Comparison of ENCODE assay signal across 17 mouse cellular contexts in the genomic region with DNA sequence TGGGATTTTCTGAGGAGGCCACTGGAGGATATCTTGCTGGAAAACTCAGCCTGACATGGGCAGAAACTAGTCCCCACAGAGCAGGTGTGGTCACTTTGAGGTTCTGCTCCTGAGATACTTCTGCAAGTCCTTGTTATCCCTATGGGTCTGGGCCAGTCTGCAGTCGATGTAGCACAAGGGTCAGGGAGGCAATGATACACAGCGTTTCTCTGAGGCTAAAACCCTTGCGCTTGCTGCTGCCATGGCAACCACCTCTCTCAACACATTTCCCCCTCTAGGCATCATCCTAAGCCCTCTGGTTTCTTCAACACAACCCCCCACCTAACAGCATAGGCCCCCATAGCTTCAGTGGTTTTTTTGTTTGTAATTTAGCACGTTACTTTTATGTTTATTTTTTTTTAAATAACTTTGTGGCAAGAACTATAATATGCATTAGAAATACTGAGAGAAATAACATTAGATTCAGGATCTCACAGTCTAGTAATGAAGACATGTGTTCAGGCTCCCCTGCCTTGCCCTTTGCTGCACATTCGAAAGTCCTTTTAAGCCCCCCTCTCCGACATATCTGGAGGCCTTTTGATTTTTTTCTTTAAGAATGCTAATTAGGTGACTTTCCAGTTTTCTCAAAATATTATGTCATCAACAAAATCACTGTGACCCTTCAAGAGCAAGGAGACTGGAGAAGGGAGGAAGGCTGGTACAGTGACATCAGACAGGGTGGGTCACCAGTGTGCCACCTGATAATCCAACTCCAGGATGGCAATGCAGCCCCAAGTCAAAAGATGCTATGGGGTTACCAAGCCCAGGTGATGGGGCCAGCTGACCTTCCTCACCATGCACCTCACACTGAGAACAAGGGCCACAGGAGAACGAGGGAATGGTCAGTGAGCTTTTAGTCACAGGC.
A peak's percentile ranks its signal among the peaks of the same experiment; 100 is the strongest.
DNase-seq lines count a peak whose midpoint lies in the region; ATAC-seq lines count a peak whose summit lies in the region.
"Had no signal": no experiment of that assay in that cellular context is flagged by ENCODE, and none has a peak within 500 bp of the region (broad histone marks: within the 10 kb centered on the region; RNA-seq: fewer than 3 reads in every experiment).

No protein-coding gene starts in this region.

- H3K4me1 ChIP-seq in forebrain, embryonic 12.5 days = peaks cover 17% of the 10 kb centered on the region
- H3K4me1 ChIP-seq in forebrain, embryonic 11.5 days (replicated peaks; ENCODE audit: control insufficient read depth, insufficient read depth, low read length) = peaks cover 6% of the 10 kb centered on the region; the same call in 1 of the 2 replicates
- 0 out of 2 replicates have a peak, but pooled peaks cover 4% of the 10 kb centered on the region for H3K4me1 ChIP-seq in forebrain, embryonic 15.5 days
- H3K4me1 ChIP-seq: megakaryocyte, embryonic 14.5 days had no signal

- intact Hi-C loops in gastrocnemius, postnatal 36 days (cut with DNase I) = no loop called here

- no peaks in the 10 kb centered on the region for H3K9me3 ChIP-seq in forebrain, embryonic 12.5 days
- H3K9me3 ChIP-seq in forebrain, embryonic 11.5 days (ENCODE audit: control insufficient read depth, low read length) = no peaks in the 10 kb centered on the region
- H3K9me3 ChIP-seq in forebrain, embryonic 15.5 days = no peaks in the 10 kb centered on the region

- no peak overlapping the region for H3K9ac ChIP-seq in forebrain, embryonic 12.5 days
- H3K9ac ChIP-seq in forebrain, embryonic 11.5 days (ENCODE audit: low read length) = no peak overlapping the region
- H3K9ac ChIP-seq in forebrain, embryonic 15.5 days (replicated peaks) = no peak overlapping the region

- WGBS in forebrain, embryonic 12.5 days = 43% methylated on average over 7 of the region's 7 CpGs
- WGBS in forebrain, embryonic 11.5 days = 49% methylated on average over 7 of the region's 7 CpGs
- 44% methylated on average over 7 of the region's 7 CpGs for WGBS in forebrain, embryonic 15.5 days

- H3K36me3 ChIP-seq in forebrain, embryonic 12.5 days (replicated peaks) = no peaks in the 10 kb centered on the region
- no peaks in the 10 kb centered on the region for H3K36me3 ChIP-seq in forebrain, embryonic 11.5 days (ENCODE audit: control insufficient read depth, insufficient read depth, low read length)
- no peaks in the 10 kb centered on the region for H3K36me3 ChIP-seq in forebrain, embryonic 15.5 days

- no peak overlapping the region for H3K27ac ChIP-seq in forebrain, embryonic 12.5 days
- no peak overlapping the region for H3K27ac ChIP-seq in forebrain, embryonic 11.5 days (ENCODE audit: low read depth, low read length)
- H3K27ac ChIP-seq in forebrain, embryonic 15.5 days (replicated peaks) = no peak overlapping the region

- ATAC-seq in forebrain, embryonic 12.5 days (ENCODE audit: low FRiP score) = 0 out of 2 replicates have a peak, but pooled peaks have one; percentile 39
- ATAC-seq in forebrain, embryonic 11.5 days (replicated peaks; ENCODE audit: low FRiP score) = no peak; the same call in 1 of the 2 replicates
- ATAC-seq in forebrain, embryonic 15.5 days (replicated peaks) = 0 out of 2 replicates have a peak, but pooled peaks have one; percentile 41
- ATAC-seq: intestine, postnatal 0 days had no signal

- no peak overlapping the region for H3K4me2 ChIP-seq in forebrain, embryonic 12.5 days
- no peak overlapping the region for H3K4me2 ChIP-seq in forebrain, embryonic 11.5 days (ENCODE audit: low read depth, low read length, severe bottlenecking)
- no peak overlapping the region for H3K4me2 ChIP-seq in forebrain, embryonic 15.5 days (replicated peaks)

- no peak for DNase-seq in forebrain, embryonic 11.5 days (ENCODE audit: low spot score)
- peak; percentile 21 for DNase-seq in mesoderm, embryonic 11.5 days (ENCODE audit: low read depth, low spot score)
- DNase-seq in retina, embryonic 14.5 days (ENCODE audit: low spot score) = peak; percentile 48
- DNase-seq in ovary, postnatal 36 days (ENCODE audit: low spot score) = no peak
- DNase-seq in gastrocnemius, postnatal 36 days = no peak
- DNase-seq in ovary, adult 18-20 months (ENCODE audit: low spot score) = no peak
- DNase-seq: adrenal gland, postnatal 10 days; cerebellum, postnatal 36 days; heart, postnatal 14 days; kidney, postnatal 14 days; layer of hippocampus, adult 9-11 months; right cerebral cortex, postnatal 4 days; thymus, postnatal 14 days had no signal

- no peaks in the 10 kb centered on the region for H3K27me3 ChIP-seq in forebrain, embryonic 12.5 days
- no peaks in the 10 kb centered on the region for H3K27me3 ChIP-seq in forebrain, embryonic 11.5 days (ENCODE audit: control insufficient read depth, insufficient read depth, low read length)
- no peaks in the 10 kb centered on the region for H3K27me3 ChIP-seq in forebrain, embryonic 15.5 days
- H3K27me3 ChIP-seq: megakaryocyte, embryonic 14.5 days had no signal

- H3K4me3 ChIP-seq in forebrain, embryonic 12.5 days (replicated peaks) = no peak overlapping the region
- H3K4me3 ChIP-seq in forebrain, embryonic 11.5 days (ENCODE audit: low read depth, low read length) = no peak overlapping the region
- no peak overlapping the region for H3K4me3 ChIP-seq in forebrain, embryonic 15.5 days
- H3K4me3 ChIP-seq: megakaryocyte, embryonic 14.5 days had no signal

Comparison
In these comparisons a context has a peak if more than half of its experiments do, and no peak if none do; other contexts are left out.
1. DNase-seq: peak in mesoderm, embryonic 11.5 days (single experiment) and retina, embryonic 14.5 days (single experiment); none in forebrain, embryonic 11.5 days (single experiment), ovary, postnatal 36 days (single experiment), gastrocnemius, postnatal 36 days (0 of 2) and ovary, adult 18-20 months (single experiment).